Mouse (Mus musculus) liver, embryonic 12.5 days (tissue): Measurements from ENCODE around the gene Tead1. TPM values are rescaled to one million over a fixed set of nuclear protein-coding genes. Genes with fewer than 3 reads are reported as not detected.

Source experiments
- ATAC-seq: fragments of 200-750 bp; cut with Nextera tagmentation; 2 replicates; pipeline ENCODE4 v1.8.0; 2017; ENCODE audit warnings: moderate number of reproducible peaks, mild to moderate bottlenecking, moderate library complexity
- H3K27ac ChIP-seq: fragments of 300-500 bp; sonication (generic); 2 replicates; pipeline ENCODE4 v1.5.1; 2016; ENCODE audit warnings: mild to moderate bottlenecking
- H3K27me3 ChIP-seq: fragments of 300-500 bp; sonication (generic); replicated peaks from 2 replicates; pipeline ENCODE4 v1.6.1; 2016; ENCODE audit warnings: mild to moderate bottlenecking, moderate library complexity
- H3K36me3 ChIP-seq: fragments of 300-500 bp; sonication (generic); 2 replicates; pipeline ENCODE4 v1.6.1; 2016; ENCODE audit warnings: mild to moderate bottlenecking, moderate library complexity
- H3K4me1 ChIP-seq: fragments of 300-500 bp; sonication (generic); 2 replicates; pipeline ENCODE4 v1.6.1; 2016
- H3K4me2 ChIP-seq: fragments of 300-500 bp; sonication (generic); 2 replicates; pipeline ENCODE4 v1.6.1; 2016; ENCODE audit warnings: mild to moderate bottlenecking, moderate library complexity
- H3K4me3 ChIP-seq: fragments of 300-500 bp; sonication (generic); 2 replicates; pipeline ENCODE4 v1.5.1; 2016; ENCODE audit warnings: mild to moderate bottlenecking, moderate library complexity
- H3K9ac ChIP-seq: fragments of 300-500 bp; sonication (generic); 2 replicates; pipeline ENCODE4 v1.6.1; 2016; ENCODE audit warnings: mild to moderate bottlenecking, moderate library complexity
- H3K9me3 ChIP-seq: fragments of 300-500 bp; sonication (generic); replicated peaks from 2 replicates; pipeline ENCODE4 v1.6.1; 2016; ENCODE audit warnings: mild to moderate bottlenecking, moderate library complexity
- WGBS: fragments of 180-500 bp; shearing (Covaris S2); methylation state at CpG from one replicate; pipeline ENCODE4 v1.1.7; 2016; ENCODE audit not compliant: insufficient replicate concordance; 5-methylcytosine and 5-hydroxymethylcytosine counted together
- microRNA-seq: library from miRNA; unstranded; fragments of <30 nt; microRNA quantifications from one replicate; pipeline ENCODE4, GENCODE M21; 2017
- polyA plus RNA-seq: library from polyadenylated mRNA; unstranded; fragments of >200 nt; fragmentation: Nextera tagmentation; extraction: Ambion mirVana; gene quantifications from 2 replicates; pipeline ENCODE4 v1.2.1, GENCODE M21; 2016

Gene Tead1
- polyA plus RNA-seq, 1 experiment from 2014 or later = 5.2 TPM

DNA sequence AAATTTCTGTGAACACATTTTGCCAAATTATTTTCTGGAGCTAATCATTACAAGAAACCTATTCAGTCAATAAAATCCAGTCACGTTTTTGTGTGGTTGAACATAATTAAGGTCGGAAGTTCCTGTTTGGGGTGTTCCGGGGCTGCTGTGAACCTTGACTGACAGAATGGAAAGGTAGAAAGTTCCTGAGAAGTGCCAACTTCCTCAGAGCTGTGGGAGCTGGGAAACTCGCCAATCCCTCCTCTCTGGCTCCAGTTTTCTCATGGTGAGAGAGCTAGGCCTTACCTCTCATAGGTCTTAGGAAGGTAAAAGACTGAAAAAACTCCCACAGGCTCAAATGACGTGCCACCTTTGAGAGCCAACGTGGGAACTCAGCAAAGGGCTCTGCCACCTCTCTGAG lies 267.6 kb downstream of the Tead1 start:
- Histone ChIP-seq H3K4me1 (no peaks in the 10 kb centered on the region), H3K4me3 (no peak overlapping the region), H3K27ac (no peak overlapping the region), H3K4me2 (no peak overlapping the region), H3K9me3 (no peaks in the 10 kb centered on the region), H3K27me3 (peaks cover 23% of the 10 kb centered on the region; the same call in 1 of the 2 replicates), H3K9ac (no peak overlapping the region), H3K36me3 (no peaks in the 10 kb centered on the region)
- 49% methylated on average over 6 of the region's 6 CpGs for whole genome bisulfite sequencing
- no peak for ATAC-seq

DNA sequence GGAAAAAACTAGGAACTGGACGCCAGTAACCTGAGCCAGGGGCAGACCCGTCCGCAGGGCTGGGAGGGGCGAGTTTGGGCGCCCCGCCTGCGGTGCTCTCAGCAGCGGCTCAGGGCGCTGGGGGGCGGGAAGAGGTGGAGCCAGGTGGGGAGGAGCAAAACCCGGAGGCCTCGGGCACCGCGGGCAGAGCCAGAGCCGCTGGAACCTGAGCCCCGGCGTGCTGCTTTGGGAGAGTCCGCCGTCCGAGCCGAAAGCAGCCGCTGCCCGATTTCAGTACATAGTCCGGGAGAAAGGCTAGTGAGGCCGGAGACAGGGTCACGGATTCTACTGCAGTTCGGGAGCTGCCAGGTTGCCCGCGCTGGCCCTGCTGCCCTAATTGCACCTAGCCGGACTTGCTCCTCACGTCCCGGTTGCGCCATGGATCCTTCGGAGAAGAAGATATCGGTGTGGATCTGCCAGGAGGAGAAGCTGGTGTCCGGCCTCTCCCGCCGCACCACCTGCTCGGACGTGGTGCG lies 274.7 kb downstream of the Tead1 start, which contains the start of gene Rassf10:
Gene Rassf10 (plus strand): TSS at position 186 of the 515 bp plus-strand sequence.
- peak; percentile 67 for ATAC-seq
- H3K9ac ChIP-seq = no peak within 1 kb of the TSS
- no peaks in the 10 kb centered on the region for H3K9me3 ChIP-seq
- H3K27me3 ChIP-seq = peaks cover 79% of the 10 kb centered on the region
- 2% methylated on average over 40 of the region's 41 CpGs for WGBS
- H3K27ac ChIP-seq = no peak within 1 kb of the TSS
- peak within 1 kb of the TSS; percentile 38 for H3K4me3 ChIP-seq
- no peaks in the 10 kb centered on the region for H3K36me3 ChIP-seq
- peak within 1 kb of the TSS; percentile 64 for H3K4me2 ChIP-seq
- H3K4me1 ChIP-seq = 0 out of 2 replicates have a peak, but pooled peaks cover 6% of the 10 kb centered on the region

DNA sequence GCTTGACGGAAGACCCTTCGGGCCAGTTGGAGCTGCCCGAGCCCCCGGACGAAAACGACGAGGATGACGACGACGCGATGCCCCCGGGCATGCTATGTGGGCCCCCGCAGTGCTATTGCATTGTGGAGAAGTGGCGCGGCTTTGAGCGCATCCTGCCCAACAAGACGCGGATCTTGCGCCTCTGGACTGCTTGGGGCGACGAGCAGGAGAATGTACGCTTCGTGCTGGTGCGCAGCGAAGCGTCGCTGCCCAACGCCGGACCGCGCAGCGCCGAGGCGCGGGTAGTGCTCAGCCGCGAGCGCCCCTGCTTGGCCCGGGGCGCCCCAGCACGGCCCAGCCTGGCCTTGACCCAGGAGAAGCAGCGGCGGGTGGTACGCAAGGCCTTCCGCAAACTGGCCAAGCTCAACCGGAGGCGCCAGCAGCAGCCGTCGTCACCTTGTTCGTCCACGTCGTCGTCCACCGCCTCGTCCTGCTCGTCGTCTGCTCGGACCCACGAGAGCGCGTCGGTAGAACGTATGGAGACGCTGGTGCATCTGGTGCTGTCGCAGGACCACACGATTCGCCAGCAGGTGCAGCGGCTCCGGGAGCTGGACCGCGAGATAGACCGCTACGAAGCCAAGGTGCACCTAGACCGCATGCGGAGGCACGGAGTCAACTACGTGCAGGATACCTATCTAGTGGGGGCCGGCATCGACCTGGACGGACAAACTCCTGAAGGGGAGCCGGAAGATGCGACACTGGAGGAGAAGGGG lies 275.4 kb downstream of the Tead1 start:
- Histone ChIP-seq H3K4me2 (peak overlapping the region; percentile 64), H3K36me3 (no peaks in the 10 kb centered on the region), H3K9ac (no peak overlapping the region), H3K9me3 (no peaks in the 10 kb centered on the region), H3K27me3 (peaks cover 75% of the 10 kb centered on the region), H3K4me1 (0 out of 2 replicates have a peak, but pooled peaks cover 6% of the 10 kb centered on the region), H3K27ac (no peak overlapping the region), H3K4me3 (peak overlapping the region; percentile 38)
- WGBS = 2% methylated on average over 81 of the region's 82 CpGs
- ATAC-seq = no peak

DNA sequence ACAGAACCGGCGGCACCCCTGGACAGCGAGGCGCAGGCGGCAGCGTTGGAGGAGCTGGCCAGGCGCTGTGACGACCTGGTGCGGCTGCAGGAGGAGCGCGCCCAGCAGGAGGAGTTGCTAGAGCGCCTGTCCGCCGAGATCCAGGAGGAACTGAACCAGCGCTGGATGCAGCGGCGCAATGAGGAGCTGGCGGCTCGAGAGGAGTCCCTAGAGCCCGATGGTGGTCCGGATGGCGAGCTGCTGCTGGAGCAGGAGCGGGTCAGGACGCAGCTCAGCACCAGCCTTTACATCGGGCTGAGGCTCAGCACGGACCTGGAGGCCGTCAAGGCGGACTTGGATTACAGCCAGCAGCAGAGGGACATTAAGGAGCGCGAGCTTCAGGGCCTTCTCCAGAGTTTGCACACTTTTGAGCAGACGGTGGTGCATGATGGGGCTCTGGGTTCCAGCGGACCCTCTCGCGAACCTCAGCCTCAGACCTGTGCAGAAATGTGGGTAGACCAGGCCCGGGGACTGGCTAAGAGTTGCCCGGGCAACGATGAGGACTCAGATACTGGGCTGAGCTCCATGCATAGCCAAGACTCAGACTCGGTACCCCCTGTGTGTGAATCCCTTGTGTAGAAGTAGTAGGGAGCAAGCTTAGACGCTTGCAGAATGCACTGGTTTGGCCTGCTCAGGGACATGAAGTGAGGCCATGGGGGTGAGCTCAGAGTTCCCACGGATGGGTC lies 276.1 kb downstream of the Tead1 start:
- ATAC-seq = no peak
- Histone ChIP-seq H3K4me1 (0 out of 2 replicates have a peak, but pooled peaks cover 6% of the 10 kb centered on the region), H3K4me3 (peak overlapping the region; percentile 38), H3K9ac (no peak overlapping the region), H3K27me3 (peaks cover 68% of the 10 kb centered on the region), H3K4me2 (peak overlapping the region; percentile 64), H3K36me3 (no peaks in the 10 kb centered on the region), H3K9me3 (no peaks in the 10 kb centered on the region), H3K27ac (no peak overlapping the region)
- 6% methylated on average over 40 of the region's 40 CpGs for WGBS

DNA sequence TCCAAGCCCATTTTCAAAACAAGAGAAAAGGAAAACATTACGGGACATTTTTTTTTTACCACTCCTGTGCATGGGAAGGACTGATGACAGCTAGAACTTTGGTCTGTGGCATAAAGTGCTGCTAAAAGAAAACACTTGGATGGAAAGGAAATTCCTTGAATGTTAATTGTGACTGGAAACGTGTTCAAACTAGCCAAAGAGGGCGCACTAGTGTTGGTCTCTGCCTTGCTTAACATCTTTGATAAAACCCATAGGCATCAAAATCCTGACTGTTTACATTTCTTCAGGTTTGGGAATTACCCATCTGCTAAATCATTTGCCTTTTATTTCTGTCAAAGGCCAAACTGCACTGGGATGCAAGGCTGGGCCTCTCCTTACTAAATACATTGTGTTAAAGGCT lies 276.8 kb downstream of the Tead1 start:
- WGBS = 37% methylated on average over 3 of the region's 3 CpGs
- ATAC-seq = no peak
- Histone ChIP-seq H3K4me1 (0 out of 2 replicates have a peak, but pooled peaks cover 6% of the 10 kb centered on the region), H3K9ac (no peak overlapping the region), H3K4me2 (no peak overlapping the region), H3K9me3 (no peaks in the 10 kb centered on the region), H3K27me3 (peaks cover 65% of the 10 kb centered on the region), H3K4me3 (no peak overlapping the region), H3K36me3 (no peaks in the 10 kb centered on the region), H3K27ac (no peak overlapping the region)

Small RNA genes within 50 kb of the gene (microRNA-seq; reads per million reads assigned to microRNA genes)
- not detected for gene Gm44462
